Mouse (Mus musculus): ENCODE data around the gene Mpz.

Gene Mpz

GRCm38 (mm10) chr1:171187851-171188700 is 37.6 kb downstream of the Mpz start:
- DNase-seq (ENCODE audit: extremely low spot score) = peak; percentile 48

- peak; percentile 36 for DNase-seq (ENCODE audit: extremely low spot score)
Measured at GRCm38 (mm10) chr1:171189046-171189445, 38.5 kb downstream of the Mpz start.

GRCm38 (mm10) chr1:171189476-171190114 is 39.1 kb downstream of the Mpz start:
- no peak for DNase-seq (ENCODE audit: extremely low spot score)

DNA sequence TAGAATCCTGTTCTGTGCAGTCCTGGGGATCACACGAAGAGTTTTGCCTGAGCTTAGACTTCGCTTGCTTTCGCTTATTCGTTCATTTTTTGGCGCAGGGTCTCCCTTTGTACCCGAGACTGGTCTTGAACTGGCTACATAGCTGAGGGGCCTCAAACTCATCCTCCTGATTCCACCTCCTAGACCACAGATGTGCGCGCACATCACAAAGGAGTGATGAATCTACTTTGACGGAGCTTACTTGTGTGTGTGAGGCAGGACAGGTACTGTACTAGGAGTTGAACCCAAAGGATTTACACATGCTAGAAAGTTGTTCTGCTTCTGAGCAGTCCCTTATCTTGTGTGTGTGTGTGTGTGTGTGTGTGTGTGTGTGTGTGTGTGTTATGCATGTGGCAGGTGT is 40.3 kb downstream of the Mpz start:
- DNase-seq (ENCODE audit: extremely low spot score) = no peak

GRCm38 (mm10) chr1:171192283-171192682 is 41.8 kb downstream of the Mpz start:
- DNase-seq (ENCODE audit: extremely low spot score) = no peak

DNA sequence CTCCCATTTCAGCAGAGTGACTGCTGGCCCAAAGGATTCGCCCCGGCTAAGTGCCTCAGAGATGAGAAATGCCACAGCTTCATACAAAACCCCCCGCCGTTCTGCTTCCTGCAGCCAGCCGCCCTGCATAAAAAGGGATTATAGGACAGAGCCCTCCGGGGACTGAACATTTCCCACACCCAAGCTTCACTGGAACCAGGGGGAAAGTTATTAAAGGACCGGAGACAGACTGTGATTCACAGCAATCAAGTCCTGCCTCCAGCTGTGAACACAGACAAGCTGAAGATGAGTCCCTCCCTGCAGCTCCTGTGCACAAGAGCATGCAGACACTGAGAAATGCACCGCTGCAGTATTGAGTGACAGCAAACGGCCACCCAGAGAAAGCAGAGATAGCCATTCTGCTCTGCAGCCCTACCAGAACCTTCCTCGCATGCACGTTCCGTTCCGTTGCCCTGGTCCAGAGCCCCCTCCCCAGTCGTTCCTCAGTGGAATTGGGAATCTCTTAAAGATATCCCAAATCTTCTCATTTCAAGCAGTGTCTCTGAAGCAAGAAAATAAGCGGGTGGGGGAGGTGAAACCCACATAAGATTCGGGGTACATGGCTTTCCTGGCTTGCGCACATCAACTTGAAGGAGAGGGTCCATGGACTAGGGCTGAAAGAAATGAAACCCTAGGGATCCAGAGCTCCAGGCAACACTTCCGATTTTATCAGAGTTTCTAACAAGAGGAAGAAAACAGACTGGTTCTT is 42.8 kb downstream of the Mpz start:
- DNase-seq (ENCODE audit: extremely low spot score) = peak; percentile 34

- DNase-seq (ENCODE audit: extremely low spot score) = no peak
Measured at GRCm38 (mm10) chr1:171193911-171194830, 43.7 kb downstream of the Mpz start.

- DNase-seq (ENCODE audit: extremely low spot score) = no peak
Measured at GRCm38 (mm10) chr1:171195046-171195822, 44.7 kb downstream of the Mpz start.

DNA sequence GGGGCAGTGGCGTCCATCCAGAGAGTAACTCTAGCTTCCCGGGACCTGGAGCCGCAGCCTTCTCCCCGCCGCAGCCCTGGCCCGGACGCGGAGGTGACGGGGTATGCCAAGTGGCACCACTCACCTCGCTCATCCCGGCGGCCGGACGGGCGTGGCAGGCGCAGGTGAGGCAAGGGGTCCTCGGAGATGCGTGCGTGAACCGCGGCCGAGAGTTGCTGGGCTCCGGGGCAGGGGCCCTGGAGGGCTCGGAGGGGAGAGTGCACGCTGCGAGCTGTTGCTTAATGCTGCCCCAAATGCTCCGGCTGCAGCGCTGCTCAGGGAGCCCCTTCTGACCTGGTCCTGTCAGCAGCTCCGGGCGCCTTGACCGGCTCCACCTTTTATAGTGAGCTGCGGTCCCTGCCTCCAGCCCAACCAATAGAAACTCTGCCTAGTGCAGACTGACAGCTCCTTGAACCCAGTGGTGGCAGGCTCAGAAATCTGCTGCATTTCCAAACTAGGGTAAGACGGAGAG is 45.4 kb downstream of the Mpz start, which contains the start of gene Pcp4l1:
Gene Pcp4l1, minus strand, starts transcription at position 382 of the 511 bp plus-strand sequence.
- peak; percentile 66 for DNase-seq (ENCODE audit: extremely low spot score)

- no peak for DNase-seq (ENCODE audit: extremely low spot score)
Measured at GRCm38 (mm10) chr1:171199532-171199931, 49.0 kb downstream of the Mpz start.

DNA sequence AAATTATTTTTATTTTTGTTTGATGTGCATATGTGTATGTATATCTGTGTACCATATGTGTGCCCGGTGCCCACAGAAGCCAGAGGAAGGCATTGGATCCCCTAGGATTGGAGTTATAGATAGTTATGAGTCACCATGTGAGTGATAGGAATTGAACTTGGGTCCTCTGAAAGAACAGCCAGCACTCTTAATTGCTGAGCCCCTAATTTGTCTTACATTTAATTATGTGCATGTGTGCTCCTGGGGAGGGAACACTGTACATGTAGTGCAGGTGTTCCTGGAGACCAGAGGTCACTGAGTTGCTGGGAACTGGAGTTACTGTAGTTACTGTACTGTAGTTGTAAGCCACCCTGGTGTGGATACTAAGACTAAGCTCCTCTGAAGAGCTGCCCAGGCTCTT is 50.3 kb downstream of the Mpz start:
- DNase-seq (ENCODE audit: extremely low spot score) = no peak

- DNase-seq (ENCODE audit: extremely low spot score) = no peak
Measured at GRCm38 (mm10) chr1:171203471-171204248, 53.1 kb downstream of the Mpz start.

- no peak for DNase-seq (ENCODE audit: extremely low spot score)
Measured at GRCm38 (mm10) chr1:171204249-171204644, 53.7 kb downstream of the Mpz start.

DNA sequence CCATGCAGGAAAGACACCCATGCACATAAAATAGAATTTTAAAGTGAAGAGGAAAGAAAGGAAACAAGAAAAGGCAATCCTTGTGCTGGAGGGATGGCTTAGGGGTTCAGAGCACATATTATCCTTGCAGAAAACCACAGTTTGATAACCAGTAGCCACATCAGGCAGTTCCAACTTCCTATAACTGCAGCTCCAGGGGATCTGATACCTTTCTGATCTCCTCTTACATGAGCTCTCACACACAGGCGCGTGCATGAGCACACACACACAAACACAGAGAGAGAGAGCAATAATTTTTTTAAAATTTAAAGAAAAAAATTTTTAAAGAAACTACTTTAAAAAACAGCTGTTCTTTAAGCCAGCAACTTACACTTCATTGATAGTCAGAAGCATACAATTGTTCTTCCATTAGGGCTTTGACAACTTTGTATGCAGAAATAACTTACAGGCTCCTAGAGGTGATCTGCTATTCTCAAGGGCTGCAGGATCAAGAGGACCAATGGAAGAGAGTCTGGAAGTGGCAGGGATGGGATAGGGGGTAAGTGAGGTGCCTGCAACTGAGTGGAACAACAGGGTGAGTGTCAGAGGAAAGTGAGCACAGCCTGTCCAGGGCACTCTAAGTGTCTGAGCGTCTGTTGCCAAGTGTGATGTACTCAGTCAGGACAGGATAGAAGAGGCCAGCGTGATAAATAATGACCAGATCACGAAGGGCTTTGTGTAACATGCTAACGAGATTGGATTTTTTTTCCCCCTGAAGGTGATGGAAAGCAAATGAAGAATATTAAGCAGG is 55.4 kb downstream of the Mpz start:
- no peak for DNase-seq (ENCODE audit: extremely low spot score)

DNA sequence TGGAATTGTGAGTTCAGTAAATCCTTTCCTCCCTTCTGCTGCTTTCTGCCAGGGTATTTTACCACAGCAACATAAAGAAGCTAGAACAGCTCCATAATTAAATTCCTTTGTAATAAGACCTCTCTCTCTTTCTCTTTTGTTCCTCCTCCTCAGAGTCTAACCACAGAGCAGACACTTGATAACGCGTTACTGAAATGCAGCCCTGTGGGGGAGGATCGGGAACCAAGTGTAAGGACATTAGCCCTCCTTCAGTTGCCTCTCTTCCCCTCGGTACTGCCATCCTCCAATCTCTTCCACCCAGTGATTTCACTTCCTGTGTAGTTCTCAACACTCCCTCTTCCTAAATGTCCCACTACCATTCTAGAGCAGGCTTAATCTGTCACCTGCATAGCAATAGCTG is 58.9 kb downstream of the Mpz start:
- no peak for DNase-seq (ENCODE audit: extremely low spot score)
